Mouse (Mus musculus) ovary, postnatal 36 days (tissue): Measurements from ENCODE around the gene Wt1.

Experiments
- DNase-seq: peaks from one replicate; pipeline ENCODE4 v3.0.0; 2022; ENCODE audit warnings: low spot score, mixed read lengths

Wt1 gene

DNA sequence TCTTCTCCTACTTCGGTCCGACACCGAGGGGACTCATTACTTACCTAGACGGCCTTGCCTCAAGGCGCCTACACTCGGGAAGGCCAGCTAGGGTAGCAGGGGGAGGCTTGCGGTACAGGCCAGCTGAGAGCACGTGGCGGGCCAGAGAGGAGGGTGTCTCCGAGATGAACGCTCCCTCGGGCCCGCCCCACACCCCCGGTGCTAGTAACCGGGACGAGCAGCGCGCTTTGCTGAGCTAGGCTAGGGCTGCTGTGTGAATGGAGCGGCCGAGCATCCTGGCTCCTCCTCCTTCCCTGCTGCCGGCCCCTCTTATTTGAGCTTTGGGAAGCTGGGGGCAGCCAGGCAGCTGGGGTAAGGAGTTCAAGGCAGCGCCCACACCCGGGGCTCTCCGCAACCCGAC lies at the start of gene Wt1:
Gene Wt1 (plus strand): TSS at position 251 of the 400 bp plus-strand sequence.
- DNase-seq, result peak; percentile 87

DNA sequence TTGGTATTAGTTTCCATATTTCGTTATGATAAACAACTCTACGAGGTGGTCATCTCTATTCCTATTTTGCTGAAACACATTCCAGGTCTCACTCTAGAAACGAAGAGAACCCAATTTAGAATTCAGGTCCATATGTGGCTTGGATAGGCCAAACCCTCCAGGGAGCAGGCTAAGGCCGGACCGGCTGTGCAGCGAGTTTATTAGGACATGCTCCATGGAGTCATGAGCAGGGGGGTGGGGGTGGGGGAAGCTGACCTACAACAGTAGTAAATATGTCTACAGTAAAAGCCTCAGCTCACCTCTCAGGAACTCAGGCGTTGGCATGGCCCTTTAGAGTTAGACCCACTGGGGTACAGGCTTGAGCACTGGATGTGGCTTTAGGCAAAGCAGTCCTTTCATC lies 49.2 kb upstream of the Wt1 start:
- no peak for DNase-seq

DNA sequence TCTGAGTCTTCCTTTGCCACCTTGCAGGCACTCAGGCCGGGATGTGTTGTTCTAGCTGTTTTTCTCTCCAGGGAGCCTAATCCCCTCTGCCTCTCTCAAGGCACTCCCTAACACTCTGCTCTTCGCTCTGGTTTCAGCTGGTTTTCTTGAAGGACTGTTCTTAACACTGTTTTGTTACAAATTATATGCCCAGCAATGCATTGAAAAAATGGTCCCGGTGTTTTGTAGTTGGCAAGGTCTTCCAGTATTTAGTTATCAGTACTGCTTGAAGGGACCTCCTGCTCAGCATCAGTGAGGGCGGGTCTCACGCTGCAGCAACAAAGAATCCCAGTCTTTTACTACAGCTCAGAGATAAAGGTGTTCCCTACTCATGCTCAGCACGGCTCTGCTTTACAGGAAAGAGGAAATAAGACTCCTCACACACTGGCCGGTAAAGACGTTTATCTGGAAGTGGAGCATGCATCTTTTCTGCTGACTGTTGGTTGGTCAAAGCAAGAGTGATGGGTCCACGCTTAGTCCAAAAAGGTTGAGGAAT lies 44.0 kb upstream of the Wt1 start:
- no peak for DNase-seq

DNA sequence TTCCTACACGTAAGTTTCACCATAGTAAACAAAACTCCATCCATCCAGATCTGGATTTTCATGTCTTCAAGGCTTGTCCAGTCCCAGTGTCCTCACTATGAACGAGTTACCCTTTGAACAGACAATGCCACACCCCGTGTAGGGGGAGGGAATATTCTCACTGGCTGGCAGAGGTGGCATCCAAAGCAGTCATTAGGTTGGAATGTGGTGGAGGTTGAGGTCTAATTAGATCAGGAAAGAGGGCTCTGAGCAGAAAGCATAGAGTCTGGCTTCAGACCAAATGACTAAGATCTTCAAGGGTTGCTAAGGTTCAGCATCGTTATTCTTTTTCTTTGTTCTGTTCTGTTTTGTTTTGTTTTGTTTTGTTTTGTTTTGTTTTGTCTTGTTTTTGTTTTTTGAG lies 42.3 kb upstream of the Wt1 start:
- DNase-seq, result no peak

DNA sequence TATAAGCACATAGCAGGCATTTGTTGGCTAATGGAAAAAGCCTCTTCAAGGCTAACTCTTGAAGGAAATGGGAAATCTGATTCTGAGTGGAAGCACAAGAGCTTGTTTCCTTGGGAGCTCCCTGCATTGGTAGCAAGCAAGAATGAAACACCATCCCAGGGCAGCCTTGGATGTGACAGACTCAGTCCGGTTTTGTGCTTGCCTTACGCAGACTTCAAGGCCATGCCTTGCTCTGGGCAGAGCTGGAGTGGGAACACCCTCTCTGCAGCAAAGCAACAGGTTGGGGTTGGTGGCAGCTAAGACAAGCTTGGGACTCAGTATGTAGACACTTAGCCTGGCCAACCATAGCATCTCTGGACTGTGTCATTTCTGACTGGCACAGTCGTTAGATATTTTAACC lies 40.2 kb upstream of the Wt1 start:
- DNase-seq, result no peak

DNA sequence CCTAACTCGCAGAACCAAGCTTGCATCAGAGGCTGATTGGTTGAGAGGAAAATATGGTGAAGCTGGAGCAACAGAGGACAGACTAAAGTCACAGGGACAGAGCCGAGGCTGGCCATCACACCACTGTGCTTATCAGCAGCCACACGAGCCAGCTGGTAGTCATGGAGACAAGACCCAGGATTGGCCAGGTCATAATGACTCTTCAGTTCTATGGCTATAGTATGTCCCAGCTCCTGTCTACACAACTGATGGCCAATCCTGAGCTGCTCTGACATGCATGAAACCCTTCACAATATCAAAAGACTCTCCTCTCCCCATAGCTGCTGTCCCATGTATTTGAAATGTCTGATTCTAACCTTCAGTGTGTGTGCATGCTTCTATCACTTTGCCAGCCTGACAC lies 38.3 kb upstream of the Wt1 start:
- DNase-seq, result no peak

DNA sequence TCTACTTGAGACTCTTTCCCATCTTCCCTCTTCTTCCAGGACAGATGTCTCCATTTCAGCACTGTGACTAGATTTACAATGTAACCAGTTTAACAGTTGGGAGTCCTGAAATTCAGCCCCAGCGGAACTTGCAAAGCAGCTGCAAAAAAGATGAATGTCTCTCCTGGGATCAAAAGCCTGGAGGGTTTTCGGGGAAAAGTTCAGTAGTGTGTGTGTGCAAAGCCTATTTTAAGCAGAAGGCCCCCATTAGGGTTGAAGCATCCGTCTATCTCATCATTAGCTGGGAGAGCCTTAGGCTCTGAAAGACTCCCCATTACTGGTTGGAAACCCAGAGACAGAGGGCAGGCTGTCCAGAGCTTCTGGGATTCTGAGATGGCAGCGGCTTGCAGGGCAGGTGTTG lies 37.2 kb upstream of the Wt1 start:
- DNase-seq, result no peak

DNA sequence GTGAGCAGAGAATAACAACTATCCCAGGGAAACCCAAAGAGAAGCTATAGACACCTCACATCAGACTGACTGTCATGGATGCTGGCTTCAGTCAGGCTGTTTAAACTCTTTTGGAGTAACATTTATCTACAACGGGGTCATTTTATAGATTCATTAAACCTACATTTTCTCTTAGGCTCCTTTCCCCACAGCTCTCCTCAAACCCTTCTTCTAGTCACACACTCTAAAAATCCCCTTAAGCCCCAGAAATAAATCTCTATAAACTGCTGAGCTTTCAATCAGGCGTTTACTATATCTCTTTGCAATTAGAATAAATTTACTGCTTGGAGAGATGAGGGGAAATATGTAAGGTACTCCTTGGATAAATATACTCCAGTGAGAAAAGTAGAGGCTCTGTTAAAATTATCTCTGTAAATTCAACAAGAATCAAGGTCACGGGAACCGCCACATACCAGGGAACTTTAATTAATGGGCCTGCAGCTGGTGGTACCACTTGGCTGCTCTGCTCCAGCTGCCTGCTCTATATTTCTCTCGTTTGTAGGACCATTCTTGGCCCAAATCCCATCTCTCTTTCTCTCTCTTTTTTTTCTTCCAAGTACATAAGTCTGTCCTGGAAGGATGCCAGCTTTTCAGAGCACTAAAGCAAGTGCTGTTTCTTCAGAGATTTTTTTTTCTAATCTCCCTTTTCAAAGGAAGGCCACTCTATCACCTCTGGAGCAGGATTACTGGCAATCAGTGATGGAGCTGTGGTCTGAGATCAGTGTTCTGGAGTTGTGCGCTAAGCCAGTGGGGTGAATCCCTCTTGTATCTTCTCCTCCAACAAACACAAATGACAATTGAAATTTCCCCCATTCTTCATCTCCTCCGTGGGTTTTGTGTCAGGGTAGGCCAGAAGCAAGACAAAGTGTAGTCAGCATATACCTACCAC lies 36.5 kb upstream of the Wt1 start:
- DNase-seq, result no peak

DNA sequence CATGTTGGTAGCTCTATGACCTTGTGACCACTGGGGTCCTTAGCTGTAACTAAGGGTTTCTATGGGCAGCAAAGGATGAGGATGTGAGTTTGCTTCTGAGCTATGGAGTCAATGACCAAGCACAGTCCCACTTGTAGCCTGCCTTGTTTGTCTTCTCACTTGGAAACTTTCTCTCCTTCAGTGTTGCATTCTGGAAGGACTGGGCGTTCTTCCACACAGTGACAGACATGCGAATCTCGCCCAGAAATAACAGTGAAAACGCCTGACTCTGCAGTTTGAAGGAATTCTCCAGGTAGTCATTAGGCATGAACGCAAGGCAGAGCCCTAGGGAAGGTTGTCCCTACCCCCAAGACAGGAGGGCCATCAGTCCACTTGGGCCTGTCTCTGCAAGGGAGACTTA lies 35.3 kb upstream of the Wt1 start:
- no peak for DNase-seq

DNA sequence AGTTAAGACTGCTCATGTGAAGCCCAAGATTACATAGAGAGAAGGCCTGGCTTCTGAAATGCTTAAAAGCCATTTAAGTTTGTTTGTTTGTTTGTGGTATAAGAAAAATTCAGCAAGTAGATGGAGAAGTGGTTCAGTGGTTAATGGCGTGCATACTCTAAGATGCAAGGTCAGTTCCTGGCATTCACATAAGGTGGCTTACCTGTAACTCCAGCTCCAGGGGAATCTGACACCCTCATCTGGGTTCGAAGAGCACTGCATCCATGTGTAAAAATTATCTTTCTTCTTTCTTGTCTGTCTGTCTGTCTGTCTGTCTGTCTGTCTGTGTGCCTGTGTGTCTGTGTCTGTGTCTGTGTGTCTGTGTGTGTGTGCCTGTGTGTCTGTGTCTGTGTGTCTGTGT lies 34.6 kb upstream of the Wt1 start, which contains the start of gene Gm11060:
Gene Gm11060 (plus strand): TSS at position 301 of the 400 bp plus-strand sequence.
- DNase-seq, result no peak

DNA sequence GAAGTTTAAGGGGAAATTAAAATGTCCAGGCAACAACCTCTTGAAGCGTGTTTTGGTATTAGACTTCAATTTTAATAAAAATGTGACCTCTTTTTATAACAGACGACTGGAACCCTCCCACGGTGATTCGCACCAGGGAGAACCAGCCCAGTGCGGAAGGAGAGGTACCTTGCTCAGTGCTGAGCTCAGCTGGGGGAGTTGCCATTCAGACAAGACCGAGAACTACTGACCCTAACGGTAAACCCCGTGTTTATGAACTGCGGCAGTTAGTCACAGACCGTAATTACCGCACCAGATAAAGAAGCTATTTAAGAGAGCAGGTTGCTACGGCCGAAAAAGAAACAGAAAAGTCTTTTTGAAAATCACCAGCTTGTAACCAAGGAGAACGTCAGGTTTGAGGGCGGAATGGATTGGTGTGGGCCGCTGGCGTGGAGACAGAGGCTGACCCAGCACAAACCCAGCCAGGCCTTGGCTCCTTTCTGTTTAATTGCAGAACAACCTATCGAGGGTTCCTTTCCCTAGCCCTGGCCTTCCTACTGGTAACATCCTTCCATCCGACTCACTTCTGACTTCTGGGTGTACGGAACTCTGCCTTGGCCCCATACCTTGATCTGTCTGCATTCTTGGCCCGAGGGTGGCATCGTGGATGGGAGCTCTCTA lies 28.9 kb upstream of the Wt1 start:
- no peak for DNase-seq

DNA sequence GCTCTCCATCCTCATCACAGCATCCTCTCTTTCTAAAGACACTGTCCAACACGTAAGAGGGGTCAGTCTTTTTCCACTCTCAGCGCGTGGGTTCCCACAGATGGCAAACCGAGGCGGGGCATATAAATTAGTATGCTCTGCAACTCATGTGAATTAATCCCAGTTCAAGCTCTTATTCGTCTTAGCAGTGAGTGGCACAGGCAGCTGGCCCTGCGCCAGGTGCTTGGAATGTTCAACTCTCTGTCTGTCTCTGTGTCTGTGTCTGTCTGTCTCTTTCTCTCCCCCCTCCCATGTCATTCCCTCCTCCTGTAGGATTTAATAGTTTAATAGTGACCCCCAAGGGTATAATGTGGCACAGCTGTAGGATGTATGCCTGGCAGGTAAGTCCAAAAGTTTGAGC lies 26.9 kb upstream of the Wt1 start:
- no peak for DNase-seq

DNA sequence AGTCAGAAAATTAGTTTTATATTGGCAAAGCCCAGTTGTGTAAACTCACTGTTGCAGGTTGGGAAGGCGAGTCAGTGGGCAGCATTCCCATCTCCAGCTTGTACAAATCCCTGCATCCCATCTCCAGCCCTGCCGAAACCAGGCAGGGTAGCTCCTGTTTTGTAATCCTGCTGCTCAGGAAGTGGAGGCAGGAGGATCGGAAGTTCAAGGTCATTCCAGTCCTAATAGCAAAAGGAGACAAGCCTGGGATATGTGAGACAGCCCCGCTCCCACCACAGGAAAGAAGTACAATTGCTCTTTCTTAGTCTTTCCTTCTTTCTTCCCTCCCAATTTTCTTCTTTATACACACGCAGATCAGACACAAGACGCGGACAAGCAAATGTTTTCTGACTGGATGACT lies 25.8 kb upstream of the Wt1 start:
- no peak for DNase-seq

DNA sequence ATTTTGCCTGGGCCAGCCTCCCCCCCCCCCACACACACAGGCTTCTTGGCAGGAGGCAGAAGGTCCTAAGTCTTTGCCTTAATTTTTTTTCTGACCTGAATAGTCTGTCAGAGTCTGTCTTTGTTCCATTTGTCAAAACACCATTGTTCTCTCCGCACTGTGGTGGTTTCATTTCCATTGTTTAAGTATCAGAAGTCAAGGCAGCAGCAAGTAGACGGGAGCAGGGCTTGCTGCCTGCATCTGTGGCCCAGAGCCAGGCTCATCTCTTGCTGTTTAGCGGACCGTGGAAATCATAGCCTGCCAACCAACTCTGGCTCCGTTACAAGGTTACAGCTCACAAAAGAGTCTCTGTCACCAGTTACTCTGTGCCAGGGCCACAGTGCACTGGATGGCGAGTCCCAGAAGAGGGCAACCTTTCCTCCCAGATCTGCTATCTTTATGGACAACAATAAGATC lies 17.6 kb upstream of the Wt1 start:
- peak; percentile 84 for DNase-seq

DNA sequence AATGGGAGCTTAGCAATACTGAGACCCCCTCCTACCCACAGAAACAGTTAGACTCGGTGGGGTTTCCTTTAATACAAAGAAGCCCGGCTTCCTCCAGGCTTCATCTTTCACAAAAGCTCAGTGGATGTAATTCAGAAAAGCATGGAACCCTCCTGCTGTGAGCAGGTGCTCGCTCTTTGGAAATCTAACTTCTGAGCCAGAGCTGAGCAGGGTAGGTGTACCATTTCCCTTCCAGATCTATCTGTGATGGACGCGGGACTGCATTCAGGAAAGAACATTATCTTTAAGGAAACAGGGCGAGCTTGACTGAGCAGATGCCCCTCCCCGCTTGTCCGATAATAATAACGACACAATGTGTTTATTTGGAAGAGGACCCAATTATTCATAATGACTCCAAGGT lies 12.3 kb upstream of the Wt1 start:
- DNase-seq, result no peak

DNA sequence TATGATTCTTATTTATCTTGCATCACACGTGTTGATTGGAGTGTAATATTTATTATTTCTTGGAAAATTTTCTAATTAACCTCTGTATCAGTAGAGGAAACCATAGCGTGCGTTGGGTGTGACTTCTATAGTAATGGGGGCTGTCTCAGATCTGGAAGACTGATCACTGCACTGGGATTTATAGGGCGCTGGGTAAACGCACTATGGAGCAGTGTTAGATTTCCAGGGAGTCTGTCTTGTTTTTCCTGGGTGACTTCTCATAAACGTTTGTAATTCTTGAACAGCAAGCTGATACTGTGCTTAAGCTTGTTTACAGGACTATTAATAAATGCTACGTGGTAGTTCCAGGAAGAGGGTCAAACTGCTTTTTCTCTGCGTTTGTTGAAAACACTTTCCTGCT lies 8.7 kb upstream of the Wt1 start:
- DNase-seq, result no peak

DNA sequence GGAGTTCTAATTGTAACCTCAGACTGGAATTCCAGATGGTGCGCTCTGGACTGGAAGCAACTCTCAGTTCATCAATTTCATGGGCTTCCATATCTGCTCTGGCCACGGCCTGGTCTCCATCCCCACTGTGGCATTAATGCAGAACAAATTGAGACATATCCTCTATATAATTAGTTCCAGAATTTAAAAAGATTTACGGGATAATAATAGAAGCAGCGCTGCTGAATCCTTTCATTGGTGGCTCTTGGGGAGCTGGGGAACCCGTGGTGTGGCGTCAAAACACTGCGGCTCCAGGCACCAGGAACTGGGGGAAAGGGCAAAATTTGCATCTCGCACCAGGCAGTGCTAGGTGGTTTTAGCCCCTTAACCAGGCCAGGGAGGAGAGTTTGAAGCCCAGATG lies 4.1 kb upstream of the Wt1 start:
- DNase-seq, result no peak

DNA sequence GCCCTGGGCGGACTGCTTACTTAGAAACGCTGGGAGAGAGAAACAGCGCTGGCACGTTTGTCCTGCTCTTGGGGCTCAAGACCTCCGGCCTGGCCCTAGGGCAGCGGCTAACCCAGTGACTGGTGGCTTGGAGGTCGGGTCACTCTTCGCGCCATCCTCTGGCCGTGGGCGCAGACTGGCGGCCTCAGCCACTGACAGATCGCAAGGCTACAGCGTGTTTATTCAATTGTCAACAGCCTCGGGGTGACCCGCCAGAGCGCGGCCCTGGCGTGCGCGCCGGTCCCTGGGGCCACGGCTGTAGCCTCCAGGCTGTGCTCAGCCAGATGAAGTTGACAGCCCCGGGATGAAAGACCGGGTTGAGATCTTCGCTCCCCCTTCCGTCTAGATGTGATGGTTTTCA lies 3.4 kb upstream of the Wt1 start:
- DNase-seq, result peak; percentile 65

DNA sequence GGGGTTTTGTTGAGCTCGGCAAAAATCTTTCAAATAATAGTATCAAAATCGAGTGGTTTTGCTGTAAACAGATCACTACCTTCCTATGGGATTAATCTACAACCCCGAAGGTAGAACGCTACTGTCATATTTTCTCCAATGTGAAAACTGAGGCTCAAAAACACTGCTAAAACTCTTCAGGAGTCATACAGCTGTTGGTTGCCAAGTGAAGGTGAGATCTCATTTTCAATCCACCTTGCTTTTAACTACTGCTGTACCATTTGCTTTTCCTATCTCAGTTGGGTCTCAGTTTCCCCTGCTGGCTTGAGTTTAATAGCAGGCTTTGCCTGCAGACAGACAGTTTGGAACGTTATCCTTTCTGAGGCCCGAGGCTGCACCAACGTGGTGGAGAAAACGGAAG lies 2.9 kb upstream of the Wt1 start:
- no peak for DNase-seq

DNA sequence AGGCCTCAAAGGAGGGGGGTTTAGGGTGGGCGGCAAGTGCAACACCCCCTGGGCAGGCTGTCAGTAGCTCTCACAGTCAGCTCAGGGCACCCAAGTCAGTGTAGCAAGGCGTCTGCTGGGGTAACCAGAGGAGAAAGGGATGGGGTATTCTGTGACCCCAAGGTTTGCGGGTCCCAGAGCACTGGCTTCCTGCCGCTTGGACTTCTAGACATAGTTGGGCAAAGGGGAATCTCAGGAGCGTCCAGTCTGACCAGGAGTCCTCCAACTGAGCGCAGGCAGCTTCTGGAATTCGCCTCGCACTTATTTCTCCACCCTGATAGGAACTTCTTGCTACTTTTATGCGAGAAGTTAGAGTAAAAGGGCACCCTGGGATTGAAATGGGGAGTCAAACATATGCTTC lies 2.4 kb upstream of the Wt1 start:
- DNase-seq, result no peak

DNA sequence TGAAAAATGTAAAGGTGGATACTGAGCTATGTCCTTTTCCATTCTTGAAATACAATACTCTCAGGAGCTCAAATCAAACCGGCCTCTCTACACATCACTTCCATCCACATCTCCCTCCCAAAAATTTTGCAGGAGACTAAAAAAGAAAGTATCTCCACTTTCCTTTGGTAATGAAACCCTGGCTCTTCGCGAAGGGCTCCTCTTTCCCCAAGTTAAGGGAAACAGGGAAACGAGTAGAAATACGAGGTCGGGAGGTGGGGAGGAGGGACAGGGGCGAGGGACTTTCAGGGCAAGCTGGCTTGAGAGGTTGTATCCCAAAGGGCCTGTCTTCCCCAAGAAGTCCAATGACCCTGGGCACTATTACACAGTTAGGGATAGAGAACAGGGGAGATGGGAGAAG lies 1.9 kb upstream of the Wt1 start:
- DNase-seq, result no peak

DNA sequence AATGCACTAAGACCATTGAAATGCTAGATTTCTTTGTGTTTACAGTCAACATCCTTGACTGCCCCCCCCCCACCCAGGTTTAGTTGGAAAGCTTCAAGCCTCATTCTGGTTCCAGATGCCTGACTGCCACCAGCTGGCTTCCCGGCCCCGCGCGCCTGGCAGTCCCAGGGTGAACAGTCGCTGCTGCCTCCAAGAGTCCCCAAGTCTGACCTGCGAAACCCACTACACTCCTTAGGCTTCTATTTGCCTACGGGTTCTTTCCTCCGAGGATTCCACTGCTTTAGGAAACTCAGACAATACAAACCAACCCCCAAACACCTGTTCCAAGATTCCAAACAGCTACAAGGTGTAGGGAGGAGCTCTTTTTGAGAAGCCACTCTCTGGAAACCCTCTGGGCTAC lies 1.1 kb upstream of the Wt1 start:
- no peak for DNase-seq

DNA sequence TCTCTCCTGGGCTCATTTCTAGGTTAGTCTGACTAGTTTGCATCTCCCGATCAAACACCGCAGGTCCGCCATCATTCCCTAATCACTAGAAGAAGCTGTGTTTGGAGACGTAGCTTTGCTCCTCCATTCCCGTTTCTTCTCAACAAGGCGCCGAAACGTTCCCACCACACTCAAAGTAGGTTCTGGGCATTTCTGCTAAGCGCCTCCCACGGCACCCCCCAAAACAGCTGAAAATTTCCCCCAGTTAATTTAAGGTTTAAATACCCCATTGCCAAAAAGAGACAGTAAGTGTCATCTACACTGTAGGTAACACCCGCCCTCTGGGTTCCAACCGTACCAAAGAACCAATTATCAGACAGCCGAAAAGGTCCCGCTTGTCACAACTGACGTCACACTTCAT lies 688 bp upstream of the Wt1 start:
- no peak for DNase-seq
